Mouse (Mus musculus): ENCODE results near the gene Armc5.

Gene Armc5

DNA sequence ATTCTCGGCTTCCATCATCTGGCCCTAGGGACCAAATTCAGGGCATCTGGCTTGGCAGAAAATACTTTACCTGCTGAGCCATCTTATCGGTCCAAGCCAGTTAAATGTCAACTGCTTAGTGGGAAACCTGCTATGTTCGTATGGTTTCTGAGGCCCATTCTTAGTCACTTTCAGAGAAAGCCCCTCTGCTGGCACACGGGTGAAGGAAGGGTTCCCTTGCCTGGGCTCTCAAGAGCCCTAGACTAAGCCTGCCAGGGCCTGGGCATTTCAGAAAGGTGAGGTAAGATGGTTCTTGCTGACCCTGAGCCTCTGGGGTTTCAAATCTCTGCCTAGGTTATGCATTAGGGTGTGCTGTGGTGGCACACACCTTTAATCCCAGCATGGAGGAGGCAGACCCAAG lies 8.4 kb downstream of the Armc5 start:
- in situ Hi-C loops (cut with MseI, MboI) = loop anchor here (5.0 kb wide), 1 partner anchor 102 kb away; no protein-coding TSS in a partner anchor

DNA sequence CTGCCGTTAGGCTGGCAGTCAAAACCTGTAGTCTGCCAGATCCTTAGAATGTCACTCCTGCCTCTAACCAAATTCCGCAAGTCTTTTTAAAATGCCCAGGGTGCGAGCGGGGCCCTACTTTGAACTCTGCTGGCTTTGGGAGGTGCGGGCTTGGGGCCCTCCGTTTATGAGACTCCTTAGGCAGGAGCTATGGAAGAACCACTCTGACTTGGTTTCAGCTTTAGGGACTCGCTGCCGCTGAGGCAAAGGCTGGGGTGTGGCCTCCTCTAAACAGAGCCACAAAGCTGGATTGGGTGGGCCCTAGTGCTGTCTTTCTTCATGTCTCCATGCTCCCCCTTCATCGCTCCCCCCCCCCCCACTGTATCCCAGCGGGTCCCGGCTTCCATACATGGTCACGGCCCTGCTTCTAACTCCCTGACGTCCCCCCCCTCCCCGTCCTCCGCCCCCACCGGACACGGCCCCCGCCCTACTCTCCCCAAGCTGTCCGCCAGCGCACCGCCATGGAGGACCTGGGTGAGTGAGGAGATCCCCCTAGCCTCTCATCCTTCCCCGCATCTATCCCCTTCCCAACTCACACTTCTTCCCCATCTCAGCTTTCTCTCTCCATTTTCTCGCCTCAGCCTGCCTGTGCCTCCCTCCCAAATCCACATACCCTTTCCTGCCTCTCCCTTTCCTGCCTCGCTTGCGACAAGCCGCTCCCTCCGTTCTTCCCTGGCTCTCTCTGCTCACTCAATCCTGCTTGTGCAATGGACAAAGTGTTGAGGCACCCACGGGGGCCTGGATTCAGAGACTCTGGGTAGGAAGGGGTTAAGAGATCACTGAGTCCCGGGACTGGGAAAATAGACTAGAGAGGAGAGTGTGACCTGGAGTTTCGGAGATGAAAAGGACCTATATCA lies 9.6 kb downstream of the Armc5 start, which contains the start of gene Tgfb1i1:
Gene Tgfb1i1, plus strand, starts transcription at position 317 of the 896 bp plus-strand sequence.
- in situ Hi-C loops (cut with MseI, MboI) = loop anchor here (5.0 kb wide), 1 partner anchor 101 kb away; no protein-coding TSS in a partner anchor

DNA sequence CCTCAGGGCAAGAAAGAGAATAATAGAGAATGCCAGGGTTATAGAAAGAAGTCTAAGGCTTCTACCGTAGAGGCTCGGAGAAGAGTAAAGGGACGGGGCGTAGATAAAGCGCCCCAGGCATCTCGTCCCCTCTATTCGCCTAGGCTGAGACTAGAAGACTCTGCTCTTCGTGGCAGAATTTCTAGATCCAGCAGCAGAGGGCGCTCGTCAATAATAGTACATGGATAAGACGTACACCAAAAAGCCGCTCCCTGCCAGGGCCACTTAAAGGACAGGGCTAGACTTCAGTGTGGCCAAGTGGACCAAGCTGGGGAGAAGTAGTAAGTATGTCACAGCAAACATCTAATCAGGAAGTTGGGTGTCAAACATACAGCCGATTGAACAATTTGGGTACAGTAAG lies 10.3 kb downstream of the Armc5 start:
- in situ Hi-C loops (cut with MseI, MboI) = loop anchor here (5.0 kb wide), 1 partner anchor 100 kb away; no protein-coding TSS in a partner anchor

DNA sequence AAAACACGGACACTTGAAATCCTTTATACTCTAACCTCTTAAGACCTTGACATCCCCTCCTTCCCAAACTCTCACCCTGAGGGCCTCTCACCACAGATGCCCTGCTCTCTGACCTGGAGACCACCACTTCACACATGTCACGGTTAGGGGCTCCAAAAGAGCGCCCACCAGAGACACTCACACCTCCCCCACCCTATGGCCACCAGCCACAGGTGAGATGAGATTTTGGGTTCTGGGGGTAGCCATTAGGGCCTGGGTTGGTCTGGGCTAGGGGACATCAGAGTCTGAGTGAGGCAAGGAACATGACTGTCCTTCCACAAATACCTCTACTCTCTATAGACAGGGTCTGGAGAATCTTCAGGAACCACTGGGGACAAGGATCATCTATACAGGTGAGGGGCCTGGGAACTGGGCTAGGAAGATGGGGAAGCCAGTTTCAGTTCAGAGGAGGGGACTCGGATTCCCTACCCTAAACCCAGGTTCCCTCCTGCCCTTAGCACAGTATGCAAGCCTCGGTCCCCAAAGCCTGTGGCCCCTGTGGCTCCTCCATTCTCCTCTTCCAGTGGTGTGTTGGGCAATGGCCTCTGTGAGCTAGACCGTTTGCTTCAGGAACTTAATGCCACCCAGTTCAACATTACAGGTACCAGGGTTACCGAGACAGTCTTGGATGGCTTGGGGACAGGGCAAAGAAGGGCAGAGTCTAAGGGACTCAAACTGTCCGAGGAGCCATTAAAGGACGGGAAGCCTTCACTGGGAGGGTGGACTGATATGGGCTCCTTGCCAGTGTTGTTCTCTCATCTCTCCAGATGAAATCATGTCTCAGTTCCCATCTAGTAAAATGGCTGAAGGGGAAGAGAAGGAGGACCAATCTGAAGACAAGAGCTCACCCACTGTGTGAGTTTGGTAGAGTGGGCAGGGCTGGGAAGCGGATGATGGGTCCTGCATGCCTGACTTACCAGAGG lies 11.2 kb downstream of the Armc5 start:
- in situ Hi-C loops (cut with MseI, MboI) = loop anchor here (5.0 kb wide), 1 partner anchor 99 kb away; no protein-coding TSS in a partner anchor

DNA sequence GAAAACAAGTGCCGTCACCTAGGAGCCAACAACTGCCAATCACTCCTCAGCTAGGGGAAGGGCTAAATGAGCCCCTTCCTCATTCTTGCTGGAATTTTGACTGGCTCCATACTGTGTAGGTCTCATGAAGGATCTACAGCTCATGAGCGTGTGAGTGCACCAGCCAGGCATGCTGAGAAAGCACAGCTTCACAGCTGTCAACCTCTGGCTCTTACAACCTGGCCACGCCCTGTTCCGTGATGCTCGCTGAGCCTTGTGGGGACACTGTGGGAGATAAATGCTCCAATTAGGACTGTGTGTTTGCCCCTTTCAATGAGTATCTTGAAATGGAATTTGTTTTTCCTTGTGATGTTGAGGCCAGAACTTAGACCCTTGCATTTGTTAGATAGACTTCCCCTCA lies 12.9 kb downstream of the Armc5 start:
- in situ Hi-C loops (cut with MseI, MboI) = loop anchor here (5.0 kb wide), 1 partner anchor 97 kb away; no protein-coding TSS in a partner anchor

DNA sequence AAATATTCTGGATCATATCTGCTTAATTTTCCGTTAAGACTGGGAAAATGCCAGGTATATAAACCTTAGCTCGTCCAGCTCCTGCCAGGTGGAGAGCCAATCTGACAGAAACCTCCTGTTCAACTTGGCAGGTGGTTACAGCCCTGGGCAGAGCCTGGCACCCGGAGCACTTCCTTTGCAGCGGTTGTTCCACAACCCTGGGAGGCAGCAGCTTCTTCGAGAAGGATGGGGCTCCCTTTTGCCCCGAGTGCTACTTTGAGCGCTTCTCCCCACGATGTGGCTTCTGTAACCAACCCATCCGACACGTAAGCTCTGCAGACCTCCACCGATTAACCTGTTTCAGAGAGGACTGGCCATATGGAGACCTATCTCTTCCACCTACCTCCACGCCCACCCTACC lies 14.8 kb downstream of the Armc5 start:
- in situ Hi-C loops (cut with MseI, MboI) = no loop called here

DNA sequence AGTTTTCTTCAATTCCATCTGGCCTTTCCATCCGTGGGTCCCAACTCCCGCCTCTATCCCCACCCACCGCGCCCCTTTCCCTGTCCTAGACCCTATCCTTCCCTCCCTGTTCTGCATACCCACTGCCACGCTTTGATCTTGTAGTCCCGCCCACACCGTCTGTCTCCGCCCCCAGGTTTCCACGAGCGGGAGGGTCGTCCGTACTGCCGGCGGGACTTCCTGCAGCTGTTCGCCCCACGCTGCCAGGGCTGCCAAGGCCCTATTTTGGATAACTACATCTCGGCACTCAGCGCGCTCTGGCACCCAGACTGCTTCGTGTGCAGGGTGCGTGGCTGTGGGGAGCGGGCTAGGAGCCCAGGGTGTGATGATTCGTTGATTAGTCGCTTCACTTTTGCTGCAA lies 15.5 kb downstream of the Armc5 start:
- in situ Hi-C loops (cut with MseI, MboI) = no loop called here

DNA sequence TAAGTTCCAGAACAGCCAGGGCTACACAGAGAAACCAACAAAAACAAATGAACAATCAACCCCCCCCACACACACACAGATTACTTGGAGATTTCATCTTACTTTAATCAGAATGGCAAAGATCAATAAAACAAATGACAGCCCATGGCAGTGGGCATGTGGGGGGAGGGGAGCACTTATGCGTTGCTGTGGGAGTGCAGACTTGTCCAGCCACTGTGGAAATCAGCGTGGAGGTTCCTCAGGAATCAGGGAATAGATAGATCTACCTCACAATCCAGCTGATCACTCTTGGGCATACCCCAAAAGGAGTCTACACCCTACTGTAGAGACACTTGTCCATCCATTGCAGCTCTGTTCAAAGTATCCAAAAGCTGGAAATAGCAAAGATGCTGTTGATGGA lies 17.8 kb downstream of the Armc5 start:
- in situ Hi-C loops (cut with MseI, MboI) = no loop called here

DNA sequence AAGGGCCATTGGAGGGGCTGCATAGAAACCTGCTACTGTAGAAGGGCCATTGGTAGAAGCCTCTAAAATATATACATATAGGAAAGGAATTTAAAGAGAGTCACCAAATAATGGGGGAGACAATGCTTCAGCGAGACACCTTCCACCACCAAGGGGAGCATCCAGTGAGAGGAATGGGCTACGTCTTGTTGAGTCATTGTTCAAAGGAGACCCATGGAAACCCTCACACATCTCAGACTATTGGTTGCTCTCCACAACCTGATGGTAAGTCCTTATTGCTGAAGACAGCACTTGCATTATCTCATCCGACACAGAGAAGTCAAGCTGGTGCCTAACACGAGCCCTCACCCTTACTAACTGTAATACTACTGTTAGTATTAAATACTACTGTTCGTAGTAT lies 18.6 kb downstream of the Armc5 start:
- in situ Hi-C loops (cut with MseI, MboI) = no loop called here

DNA sequence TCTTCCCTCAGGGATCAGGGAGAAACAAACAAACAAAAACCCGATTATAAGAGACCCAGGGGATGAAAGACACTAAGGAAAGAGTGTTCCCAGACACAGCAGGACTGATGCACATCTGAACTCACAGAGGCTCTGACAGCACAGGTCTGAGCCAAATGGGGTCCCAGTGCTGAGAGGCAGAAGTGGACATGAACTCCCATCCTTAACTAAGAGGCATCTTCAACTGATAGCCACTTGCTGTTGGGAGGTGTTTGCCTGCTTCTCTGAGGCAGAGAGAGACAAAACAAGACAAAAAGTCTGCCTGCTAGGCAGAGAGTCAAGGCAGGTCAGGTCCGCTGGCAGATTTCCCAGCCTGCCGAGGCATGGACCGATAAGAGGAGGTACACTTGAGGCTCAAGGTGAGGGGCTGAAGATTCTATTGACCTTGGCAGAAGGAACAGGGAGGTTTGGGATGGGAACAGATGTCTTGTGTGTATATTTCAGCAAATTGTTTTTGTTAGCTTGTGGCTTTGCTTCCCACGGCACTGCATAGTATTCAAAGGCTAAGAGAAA lies 19.7 kb downstream of the Armc5 start:
- in situ Hi-C loops (cut with MseI, MboI) = no loop called here

DNA sequence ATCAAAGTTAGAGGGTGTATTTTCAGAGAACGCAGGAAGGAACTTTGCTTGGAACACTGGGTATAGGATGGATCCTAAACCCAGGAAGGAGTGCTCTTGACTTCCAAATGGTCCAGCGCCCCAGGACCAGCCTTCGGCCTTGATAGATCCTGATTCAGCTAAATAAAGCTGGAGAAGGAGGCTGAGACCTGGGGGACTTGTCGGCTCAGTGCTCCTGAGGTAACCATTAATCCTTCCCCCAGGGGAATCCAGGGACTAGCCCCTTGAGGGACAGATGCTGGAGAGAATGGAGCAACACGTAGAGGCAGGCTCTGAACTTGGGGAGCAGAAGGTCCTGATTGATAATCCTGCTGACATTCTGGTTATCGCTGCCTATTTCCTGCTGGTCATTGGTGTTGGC lies 28.3 kb downstream of the Armc5 start, which contains the start of gene Slc5a2:
Gene Slc5a2, plus strand, starts transcription at position 247 of the 400 bp plus-strand sequence.
- in situ Hi-C loops (cut with MseI, MboI) = no loop called here

DNA sequence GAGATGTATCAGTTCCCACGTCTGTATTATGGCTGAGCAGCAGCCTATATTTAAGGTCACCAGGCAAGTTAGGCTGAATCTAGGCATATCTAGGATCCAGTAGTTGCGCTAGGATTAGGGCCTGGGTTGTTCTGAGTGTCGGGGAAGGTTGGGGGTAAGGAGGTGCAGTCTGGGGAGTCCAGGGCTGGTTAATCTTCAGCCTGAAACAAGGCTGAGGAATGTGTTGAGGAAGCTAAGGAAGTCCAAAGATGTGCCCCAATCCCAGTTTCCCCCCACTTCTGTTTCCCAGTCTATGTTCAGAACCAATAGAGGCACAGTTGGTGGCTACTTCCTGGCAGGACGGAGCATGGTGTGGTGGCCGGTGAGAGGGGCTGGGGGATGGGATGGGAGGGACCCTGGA lies 28.9 kb downstream of the Armc5 start:
- in situ Hi-C loops (cut with MseI, MboI) = no loop called here

DNA sequence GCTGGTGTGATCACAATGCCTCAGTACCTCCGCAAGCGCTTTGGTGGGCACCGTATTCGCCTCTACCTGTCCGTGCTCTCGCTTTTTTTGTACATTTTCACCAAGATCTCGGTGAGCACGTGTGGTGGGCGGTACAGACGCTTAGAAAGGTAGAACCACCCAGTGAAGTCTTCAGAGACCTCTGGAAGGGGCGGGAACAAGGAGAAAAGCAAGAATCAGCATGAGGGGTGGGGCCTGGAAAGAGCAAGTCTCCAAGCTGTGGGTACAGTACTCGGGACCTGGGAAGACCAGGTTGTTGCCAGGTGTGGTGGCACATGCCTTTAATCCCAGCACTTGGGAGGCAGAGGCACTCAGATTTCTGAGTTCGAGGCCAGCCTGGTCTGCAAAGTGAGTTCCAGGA lies 30.2 kb downstream of the Armc5 start:
- in situ Hi-C loops (cut with MseI, MboI) = no loop called here

DNA sequence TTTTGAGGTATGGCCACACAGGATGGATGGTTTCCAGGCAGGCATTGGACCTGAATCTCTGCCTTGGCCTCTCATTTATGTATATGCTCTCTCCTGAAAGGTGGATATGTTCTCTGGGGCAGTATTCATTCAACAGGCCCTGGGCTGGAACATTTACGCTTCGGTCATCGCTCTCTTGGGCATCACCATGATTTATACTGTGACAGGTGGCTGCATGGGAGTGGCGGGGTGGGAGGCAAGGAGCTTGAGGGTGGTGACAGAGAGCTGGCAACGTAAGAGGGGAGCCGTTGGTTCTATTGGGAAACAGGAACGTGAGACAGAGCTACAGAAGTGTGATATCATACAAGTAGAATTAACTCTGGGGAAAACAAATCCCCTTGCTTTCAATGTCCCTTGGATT lies 30.7 kb downstream of the Armc5 start:
- in situ Hi-C loops (cut with MseI, MboI) = no loop called here

DNA sequence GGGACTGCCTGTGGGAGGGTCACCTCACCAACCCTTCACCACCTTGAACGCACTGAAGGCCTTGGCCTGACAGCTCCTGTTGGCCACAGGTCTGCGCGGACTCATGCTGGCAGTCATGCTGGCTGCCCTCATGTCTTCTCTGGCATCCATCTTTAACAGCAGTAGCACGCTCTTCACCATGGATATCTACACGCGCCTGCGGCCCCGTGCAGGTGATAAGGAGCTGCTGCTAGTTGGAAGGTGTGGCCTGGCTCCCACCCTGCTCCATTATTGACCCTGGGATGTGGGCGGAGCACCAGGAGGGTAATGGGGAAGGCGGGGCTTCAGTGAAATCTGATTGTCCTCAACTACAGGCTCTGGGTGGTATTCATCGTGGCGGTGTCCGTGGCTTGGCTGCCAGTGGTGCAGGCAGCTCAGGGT lies 33.3 kb downstream of the Armc5 start:
- in situ Hi-C loops (cut with MseI, MboI) = no loop called here

DNA sequence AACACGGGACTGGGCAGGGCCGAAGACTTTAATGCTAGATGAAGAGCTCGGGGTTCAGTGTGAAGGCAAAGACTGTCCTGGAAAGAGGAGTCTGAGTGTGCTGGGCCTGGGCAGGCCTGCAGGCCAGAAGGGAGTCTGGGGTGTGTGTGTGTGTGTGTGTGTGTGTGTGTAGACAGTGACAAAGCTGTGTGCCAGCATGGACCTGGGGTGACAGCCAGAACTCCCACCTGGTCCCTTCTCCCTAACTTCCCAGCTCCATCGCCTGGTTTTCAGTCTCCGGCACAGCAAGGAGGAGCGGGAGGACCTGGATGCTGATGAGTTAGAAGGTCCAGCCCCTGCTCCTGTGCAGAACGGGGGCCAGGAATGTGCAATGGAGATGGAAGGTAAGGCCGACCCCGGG lies 34.4 kb downstream of the Armc5 start:
- in situ Hi-C loops (cut with MseI, MboI) = no loop called here

DNA sequence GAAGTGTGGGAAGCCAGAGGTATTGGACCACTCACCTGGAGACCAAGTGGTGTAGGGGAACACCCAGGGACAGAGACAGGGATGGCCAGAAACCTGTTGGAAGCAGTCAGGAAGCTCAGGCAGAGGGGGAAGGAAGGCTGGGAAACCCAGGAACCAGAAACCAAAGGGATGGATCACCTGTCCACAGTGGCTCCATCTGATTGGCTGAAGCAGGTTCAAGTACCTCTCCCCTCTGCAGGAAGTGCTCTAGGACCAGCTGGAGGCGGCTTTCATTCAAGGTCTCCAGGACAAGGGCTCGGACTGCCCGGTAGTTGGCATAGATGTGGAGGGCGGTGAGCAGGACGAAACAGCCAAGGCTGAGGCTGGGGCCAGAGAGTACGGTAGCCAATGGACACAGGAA lies 38.9 kb downstream of the Armc5 start:
- in situ Hi-C loops (cut with MseI, MboI) = no loop called here

DNA sequence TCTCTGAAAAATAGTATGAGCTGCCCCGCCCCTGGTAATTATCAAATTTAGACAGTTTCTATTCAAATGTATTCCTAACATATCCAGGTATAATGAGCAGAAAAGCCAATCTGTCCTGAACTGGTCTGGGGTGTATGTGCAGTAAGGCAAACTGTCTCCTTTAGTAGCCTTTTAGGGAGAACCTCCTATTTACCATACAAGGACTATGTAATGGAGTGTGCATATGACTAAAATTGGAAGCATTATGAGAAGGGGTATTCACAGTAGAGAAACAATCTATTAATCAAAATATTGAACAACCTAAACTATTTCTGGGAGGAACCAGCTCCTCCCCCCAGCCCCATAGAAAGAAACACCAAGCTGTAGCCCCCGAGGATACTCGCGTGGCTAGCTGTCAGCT lies 42.6 kb downstream of the Armc5 start:
- in situ Hi-C loops (cut with MseI, MboI) = no loop called here

DNA sequence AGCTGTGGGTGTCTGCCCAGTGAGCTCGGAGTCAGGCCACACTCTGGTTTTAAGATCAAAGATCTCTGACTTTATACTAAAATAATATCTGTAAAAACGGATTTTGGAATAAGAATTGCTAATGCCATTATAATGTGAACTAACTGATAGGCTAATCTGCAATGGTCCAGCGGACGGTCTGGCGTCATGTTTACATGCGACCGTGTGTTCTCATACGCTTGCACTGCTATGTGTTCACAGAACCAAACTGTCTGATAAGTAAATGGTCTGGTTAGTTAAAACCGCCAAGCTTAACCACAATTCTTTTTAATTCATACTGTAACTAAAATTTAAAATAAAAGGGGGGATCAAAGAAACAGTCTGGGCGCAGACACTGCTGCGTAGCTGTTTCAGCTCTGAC lies 44.6 kb downstream of the Armc5 start:
- in situ Hi-C loops (cut with MseI, MboI) = no loop called here

DNA sequence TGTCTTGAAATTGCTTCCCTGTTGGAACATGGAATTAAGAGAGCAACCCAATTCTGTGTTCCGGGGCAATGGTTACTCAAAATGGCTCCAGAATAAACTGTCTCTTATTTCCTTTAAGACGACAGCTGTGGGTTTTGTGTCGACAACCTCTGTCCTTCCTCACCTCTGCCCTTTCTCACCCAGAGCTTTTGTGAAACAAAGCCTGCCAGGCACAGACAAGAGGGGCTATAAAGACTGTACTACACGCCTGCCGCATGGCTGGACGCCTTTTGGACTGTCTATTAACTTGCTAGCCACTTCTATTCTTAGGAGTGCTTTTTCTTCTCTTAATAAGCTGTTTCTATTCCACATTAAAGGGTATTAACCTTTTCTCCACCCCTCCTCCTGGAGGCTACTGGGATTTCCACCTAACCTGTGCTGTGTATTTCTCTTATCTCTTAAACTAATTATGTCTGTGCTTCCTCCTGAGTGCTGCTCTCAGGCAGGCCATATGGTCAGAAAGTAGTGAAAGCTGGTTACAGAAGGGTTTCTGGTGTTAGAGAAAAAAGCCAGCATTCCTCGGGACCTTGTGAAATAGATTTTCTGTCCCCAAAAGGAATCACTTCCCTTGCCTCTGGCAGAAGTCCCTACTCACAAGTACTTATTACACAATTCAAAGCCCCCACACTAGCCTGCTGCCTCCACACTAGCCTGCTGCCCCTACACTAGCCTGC lies 45.5 kb downstream of the Armc5 start:
- in situ Hi-C loops (cut with MseI, MboI) = no loop called here

DNA sequence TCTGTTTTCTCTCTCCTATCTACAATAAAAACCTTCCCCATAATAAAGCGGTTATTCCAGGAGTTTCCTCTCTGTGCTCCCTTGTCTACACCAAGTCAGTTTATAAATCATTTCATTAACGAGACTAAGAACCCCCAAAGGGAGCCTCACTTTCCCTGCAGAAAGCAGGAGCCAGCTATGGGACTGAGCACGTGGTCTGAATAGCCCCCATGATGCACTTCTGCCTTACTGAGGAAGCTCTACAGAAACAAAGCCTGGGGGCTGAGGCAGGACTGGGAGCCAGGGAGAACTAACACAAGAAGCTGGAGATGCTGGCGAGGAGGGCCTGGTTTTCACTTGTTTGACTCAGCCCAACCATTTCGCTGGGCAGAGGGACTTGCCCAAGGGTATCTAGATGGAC lies 46.9 kb downstream of the Armc5 start:
- in situ Hi-C loops (cut with MseI, MboI) = no loop called here

All from mouse trophoblast stem cell (cell line).